Comparison of ENCODE assay signal across 25 mouse cellular contexts in genomic region chr14:117817196-117817595, GRCm38 (mm10).
DNase-seq lines count a peak whose midpoint lies in the region; ATAC-seq and TF ChIP-seq lines count a peak whose summit lies in the region.
"Had no signal": no experiment of that assay in that cellular context is flagged by ENCODE, and none has a peak within 500 bp of the region (broad histone marks: within the 10 kb centered on the region; RNA-seq: fewer than 3 reads in every experiment).

No protein-coding gene starts in this region.

- H3K36me3 ChIP-seq in kidney, embryonic 14.5 days (ENCODE audit: control insufficient read depth, insufficient read depth, low read length), result no peaks in the 10 kb centered on the region
- no peaks in the 10 kb centered on the region for H3K36me3 ChIP-seq in kidney, embryonic 16.5 days (ENCODE audit: insufficient read depth, low read length)
- H3K36me3 ChIP-seq in kidney, postnatal 0 days (ENCODE audit: insufficient read depth, low read length), result no peaks in the 10 kb centered on the region
- H3K36me3 ChIP-seq: embryonic facial prominence, embryonic 10.5 days; embryonic facial prominence, embryonic 12.5 days; G1E had no signal

- no peak overlapping the region for H3K4me3 ChIP-seq in kidney, embryonic 14.5 days (ENCODE audit: low read length)
- H3K4me3 ChIP-seq in kidney, embryonic 16.5 days (ENCODE audit: low read length), result no peak overlapping the region
- H3K4me3 ChIP-seq in kidney, postnatal 0 days (replicated peaks; ENCODE audit: low read depth, low read length), result no peak overlapping the region
- H3K4me3 ChIP-seq: embryonic facial prominence, embryonic 10.5 days; embryonic facial prominence, embryonic 12.5 days; forebrain, embryonic 13.5 days had no signal

- H3K4me2 ChIP-seq in kidney, embryonic 14.5 days (replicated peaks; ENCODE audit: low read depth, low read length), result no peak overlapping the region
- no peak overlapping the region for H3K4me2 ChIP-seq in kidney, embryonic 16.5 days (replicated peaks; ENCODE audit: low read depth, low read length)
- no peak overlapping the region for H3K4me2 ChIP-seq in kidney, postnatal 0 days (ENCODE audit: low read length)
- H3K4me2 ChIP-seq: embryonic facial prominence, embryonic 12.5 days; forebrain, embryonic 13.5 days had no signal

- no peak for TF ChIP-seq CTCF in kidney, postnatal 0 days (IDR thresholded peaks at IDR 0.05; ENCODE audit: low read depth)

- no peak overlapping the region for H3K9ac ChIP-seq in kidney, embryonic 14.5 days (ENCODE audit: low read depth, low read length)
- H3K9ac ChIP-seq in kidney, embryonic 16.5 days (replicated peaks; ENCODE audit: low read length), result no peak overlapping the region
- H3K9ac ChIP-seq in kidney, postnatal 0 days (ENCODE audit: low read depth, low read length), result no peak overlapping the region
- H3K9ac ChIP-seq: embryonic facial prominence, embryonic 12.5 days; forebrain, embryonic 13.5 days had no signal

- H3K9me3 ChIP-seq in kidney, embryonic 14.5 days (ENCODE audit: control insufficient read depth, low read length), result no peaks in the 10 kb centered on the region
- no peaks in the 10 kb centered on the region for H3K9me3 ChIP-seq in kidney, embryonic 16.5 days (ENCODE audit: low read length)
- no peaks in the 10 kb centered on the region for H3K9me3 ChIP-seq in kidney, postnatal 0 days (replicated peaks; ENCODE audit: low read length)
- H3K9me3 ChIP-seq: embryonic facial prominence, embryonic 10.5 days; embryonic facial prominence, embryonic 12.5 days; forebrain, embryonic 13.5 days had no signal

- ATAC-seq in kidney, embryonic 14.5 days (ENCODE audit: low FRiP score, low TSS enrichment), result no peak
- no peak for ATAC-seq in kidney, embryonic 16.5 days (ENCODE audit: low FRiP score, low TSS enrichment)
- no peak for ATAC-seq in kidney, postnatal 0 days (replicated peaks; ENCODE audit: low FRiP score, low read depth)
- ATAC-seq: activated CD4-positive, CD25-positive, alpha-beta regulatory T cell, adult 4 months; CD4-positive, CD25-positive, alpha-beta regulatory T cell, adult 4 months; forebrain, embryonic 13.5 days; Patski had no signal

- no peak overlapping the region for H3K27ac ChIP-seq in kidney, embryonic 14.5 days (ENCODE audit: low read depth, low read length)
- H3K27ac ChIP-seq in kidney, embryonic 16.5 days (ENCODE audit: low read length), result no peak overlapping the region
- no peak overlapping the region for H3K27ac ChIP-seq in kidney, postnatal 0 days
- H3K27ac ChIP-seq: embryonic facial prominence, embryonic 10.5 days; embryonic facial prominence, embryonic 12.5 days; forebrain, embryonic 13.5 days had no signal

- DNase-seq in kidney, adult 11 months, result peak; percentile 33
- peak; percentile 21 to 48 for DNase-seq in kidney, adult 8-10 months
- DNase-seq in kidney, postnatal 0 days (ENCODE audit: low spot score), result peak; percentile 11
- no peak for DNase-seq in kidney, postnatal 4 days
- peak; percentile 9 to 56 for DNase-seq in kidney, postnatal 36 days
- DNase-seq in kidney, adult 18-20 months, result no peak
- DNase-seq: adrenal gland, adult 8-10 months; adrenal gland, postnatal 14 days; adrenal gland, postnatal 36 days; B cell, adult 2 months; cerebellum, adult 11-12 months; cerebellum, adult 2 months; cerebellum, adult 9-10 months; cerebellum, postnatal 10 days; cerebellum, postnatal 25 days had no signal

- WGBS in kidney, embryonic 14.5 days, result 55% methylated on average over 4 of the region's 4 CpGs
- 63% methylated on average over 4 of the region's 4 CpGs for WGBS in kidney, embryonic 16.5 days
- WGBS in kidney, postnatal 0 days, result 53% methylated on average over 4 of the region's 4 CpGs

- no peaks in the 10 kb centered on the region for H3K27me3 ChIP-seq in kidney, embryonic 14.5 days (ENCODE audit: control insufficient read depth, insufficient read depth, low read length)
- no peaks in the 10 kb centered on the region for H3K27me3 ChIP-seq in kidney, embryonic 16.5 days (ENCODE audit: insufficient read depth, low read length)
- H3K27me3 ChIP-seq in kidney, postnatal 0 days (ENCODE audit: insufficient read depth, low read length), result no peaks in the 10 kb centered on the region
- H3K27me3 ChIP-seq: CH12.LX; embryonic facial prominence, embryonic 12.5 days; forebrain, embryonic 13.5 days; Patski had no signal

- H3K4me1 ChIP-seq in kidney, embryonic 14.5 days (ENCODE audit: control insufficient read depth, insufficient read depth, low read length), result no peaks in the 10 kb centered on the region
- H3K4me1 ChIP-seq in kidney, embryonic 16.5 days (ENCODE audit: insufficient read depth, low read length), result 0 out of 2 replicates have a peak, but pooled peaks cover 3% of the 10 kb centered on the region
- no peaks in the 10 kb centered on the region for H3K4me1 ChIP-seq in kidney, postnatal 0 days (replicated peaks; ENCODE audit: insufficient read depth, low read length)
- H3K4me1 ChIP-seq: embryonic facial prominence, embryonic 12.5 days had no signal

Comparison
In these comparisons a context has a peak if more than half of its experiments do, and no peak if none do; other contexts are left out.
1. DNase-seq: peak in kidney, adult 11 months (single experiment), kidney, adult 8-10 months (2 of 2), kidney, postnatal 0 days (single experiment) and kidney, postnatal 36 days (2 of 2); none in kidney, postnatal 4 days (0 of 2) and kidney, adult 18-20 months (single experiment).